9 mouse cellular contexts compared by ENCODE assay signal in genomic region chr11:5848741-5849140, GRCm38 (mm10). TPM values are rescaled to one million over a fixed set of nuclear protein-coding genes. Genes with fewer than 3 reads are reported as not detected.
DNase-seq lines count a peak whose midpoint lies in the region; ATAC-seq and TF ChIP-seq lines count a peak whose summit lies in the region.
"Had no signal": no experiment of that assay in that cellular context is flagged by ENCODE, and none has a peak within 500 bp of the region (broad histone marks: within the 10 kb centered on the region; RNA-seq: fewer than 3 reads in every experiment).

No protein-coding gene starts in this region.

- peak overlapping the region; percentile 23; the same call in 1 of the 2 replicates for H3K27ac ChIP-seq in forebrain, postnatal 0 days (ENCODE audit: low read depth, low read length)
- H3K27ac ChIP-seq: macrophage had no signal

- no peak overlapping the region for H3K4me2 ChIP-seq in forebrain, postnatal 0 days (ENCODE audit: low read depth)

- H3K4me3 ChIP-seq in forebrain, postnatal 0 days (ENCODE audit: low read depth, low read length), result no peak overlapping the region

- no peaks in the 10 kb centered on the region for H3K36me3 ChIP-seq in forebrain, postnatal 0 days (ENCODE audit: insufficient read depth)

- DNase-seq in lung, postnatal 10 days, result peak; percentile 38
- DNase-seq in lung, postnatal 4 days, result no peak
- peak; percentile 81 for DNase-seq in forebrain, postnatal 0 days
- peak; percentile 80 for DNase-seq in layer of hippocampus, adult 11-12 months (ENCODE audit: low spot score)
- DNase-seq in right cerebral cortex, postnatal 10 days (ENCODE audit: low spot score in 2 of 2), result peak; percentile 76 to 87
- no peak for DNase-seq in cerebellum, postnatal 25 days
- DNase-seq in c-Kit-positive CD71-positive TER-119-positive erythroid progenitor cells, embryonic 14.5 days (ENCODE audit: low spot score), result no peak
- DNase-seq in embryo, embryonic 10 days (ENCODE audit: low spot score), result no peak

- no peaks in the 10 kb centered on the region for H3K27me3 ChIP-seq in forebrain, postnatal 0 days (ENCODE audit: insufficient read depth, low read length)

- no peaks in the 10 kb centered on the region for H3K9me3 ChIP-seq in forebrain, postnatal 0 days (ENCODE audit: low read length)

- WGBS in forebrain, postnatal 0 days, result 16% methylated on average over 6 of the region's 6 CpGs

- no peak for TF ChIP-seq CTCF in forebrain, postnatal 0 days (IDR thresholded peaks at IDR 0.05; ENCODE audit: low read depth)

- H3K9ac ChIP-seq in forebrain, postnatal 0 days, result no peak overlapping the region

- H3K4me1 ChIP-seq in forebrain, postnatal 0 days (ENCODE audit: insufficient read depth), result peaks cover 8% of the 10 kb centered on the region; the same call in 1 of the 2 replicates

- peak; percentile 95 for ATAC-seq in forebrain, postnatal 0 days

RNA-seq across cellular contexts. Expression of gene Polm, which starts 10.9 kb away (rescaled TPM):
- 7.5 and 9.7 TPM in 2 replicates for total RNA-seq in forebrain, postnatal 0 days (2014; rRNA removed)
- polyA plus RNA-seq in forebrain, postnatal 0 days (2015; fragmentation: Nextera tagmentation; extraction: Ambion mirVana), result 4.6 and 6.0 TPM in 2 replicates

RNA-seq across cellular contexts. Expression of gene Aebp1, which starts 13.0 kb away (rescaled TPM):
- 9.8 and 14.9 TPM in 2 replicates for total RNA-seq in forebrain, postnatal 0 days (2014; rRNA removed)
- polyA plus RNA-seq in forebrain, postnatal 0 days (2015; fragmentation: Nextera tagmentation; extraction: Ambion mirVana), result 15.9 and 19.8 TPM in 2 replicates

RNA-seq across cellular contexts. Expression of gene Pold2, which starts 29.4 kb away (rescaled TPM):
- 20.4 and 29.0 TPM in 2 replicates for total RNA-seq in forebrain, postnatal 0 days (2014; rRNA removed)
- polyA plus RNA-seq in forebrain, postnatal 0 days (2015; fragmentation: Nextera tagmentation; extraction: Ambion mirVana), result 48.0 and 51.3 TPM in 2 replicates

RNA-seq across cellular contexts. Expression of gene Pgam2, which starts 45.2 kb away (rescaled TPM):
- total RNA-seq in forebrain, postnatal 0 days (2014; rRNA removed), result 0.38 and 3.5 TPM in 2 replicates
- polyA plus RNA-seq in forebrain, postnatal 0 days (2015; fragmentation: Nextera tagmentation; extraction: Ambion mirVana), result 3.3 and 3.5 TPM in 2 replicates
- polyA plus RNA-seq: macrophage had no signal

RNA-seq across cellular contexts. Expression of gene Myl7, which starts 49.8 kb away (rescaled TPM):
- total RNA-seq in forebrain, postnatal 0 days (2014; rRNA removed), result not detected in 2 replicates
- not detected in 2 replicates for polyA plus RNA-seq in forebrain, postnatal 0 days (2015; fragmentation: Nextera tagmentation; extraction: Ambion mirVana)
- polyA plus RNA-seq: macrophage had no signal

Comparison
In these comparisons a context has a peak if more than half of its experiments do, and no peak if none do; other contexts are left out.
1. DNase-seq: peak in lung, postnatal 10 days (single experiment), forebrain, postnatal 0 days (single experiment), layer of hippocampus, adult 11-12 months (single experiment) and right cerebral cortex, postnatal 10 days (2 of 2); none in lung, postnatal 4 days (0 of 2), cerebellum, postnatal 25 days (0 of 2), c-Kit-positive CD71-positive TER-119-positive erythroid progenitor cells, embryonic 14.5 days (single experiment) and embryo, embryonic 10 days (single experiment).